Mouse (Mus musculus) intestine, postnatal 0 days (tissue): ENCODE results near the gene Apba1. TPM values are rescaled to one million over a fixed set of nuclear protein-coding genes. Genes with fewer than 3 reads are reported as not detected.
A peak's percentile ranks its signal among the peaks of the same experiment; 100 is the strongest.

Experiments
- ATAC-seq: fragments of 200-750 bp; cut with Nextera tagmentation; 2 replicates; pipeline ENCODE4 v1.8.0; 2017; ENCODE audit warnings: mild to moderate bottlenecking, moderate TSS enrichment, moderate library complexity
- H3K27ac ChIP-seq: fragments of 300-500 bp; sonication (generic); 2 replicates; pipeline ENCODE4 v1.5.1; 2014; ENCODE audit warnings: mild to moderate bottlenecking, low read depth, low read length, moderate library complexity
- H3K27me3 ChIP-seq: fragments of 300-500 bp; sonication (generic); replicated peaks from 2 replicates; pipeline ENCODE4 v1.6.1; 2014; ENCODE audit warnings: low read length, mixed read lengths; ENCODE audit not compliant: control insufficient read depth, insufficient read depth
- H3K36me3 ChIP-seq: fragments of 300-500 bp; sonication (generic); 2 replicates; pipeline ENCODE4 v1.6.1; 2014; ENCODE audit warnings: mild to moderate bottlenecking, moderate library complexity; ENCODE audit not compliant: control insufficient read depth, insufficient read depth
- H3K4me1 ChIP-seq: fragments of 300-500 bp; sonication (generic); replicated peaks from 2 replicates; pipeline ENCODE4 v1.6.1; 2014; ENCODE audit warnings: antibody characterized with exemption, low read length, mixed read lengths; ENCODE audit not compliant: control insufficient read depth, insufficient read depth
- H3K4me2 ChIP-seq: fragments of 300-500 bp; sonication (generic); replicated peaks from 2 replicates; pipeline ENCODE4 v1.6.1; 2014; ENCODE audit warnings: low read depth, mild to moderate bottlenecking, moderate library complexity
- H3K4me3 ChIP-seq: fragments of 300-500 bp; sonication (generic); 2 replicates; pipeline ENCODE4 v1.5.1; 2014; ENCODE audit warnings: low read depth, low read length
- H3K9ac ChIP-seq: fragments of 300-500 bp; sonication (generic); 2 replicates; pipeline ENCODE4 v1.6.1; 2014; ENCODE audit warnings: mild to moderate bottlenecking, low read depth, low read length
- H3K9me3 ChIP-seq: fragments of 300-500 bp; sonication (generic); 2 replicates; pipeline ENCODE4 v1.6.1; 2016; ENCODE audit warnings: mixed run types; ENCODE audit not compliant: control insufficient read depth
- CTCF ChIP-seq: sonication (generic); IDR thresholded peaks from 2 replicates; pipeline ENCODE4 v1.5.1; 2016; ENCODE audit warnings: low read depth, mild to moderate bottlenecking, control low read depth, antibody characterized with exemption, moderate library complexity
- WGBS: fragments of 180-500 bp; shearing (Covaris S2); extraction: QIAGEN DNeasy Blood & Tissue Kit; methylation state at CpG from one replicate; pipeline ENCODE4 v1.1.7; 2014; 5-methylcytosine and 5-hydroxymethylcytosine counted together
- polyA plus RNA-seq: library from polyadenylated mRNA; unstranded; fragments of >200 nt; fragmentation: Nextera tagmentation; extraction: Ambion mirVana; gene quantifications from 2 replicates; pipeline ENCODE4 v1.2.1, GENCODE M21; 2015

Gene Apba1
- polyA plus RNA-seq, 1 experiment from 2014 or later, result 0.57 TPM

DNA sequence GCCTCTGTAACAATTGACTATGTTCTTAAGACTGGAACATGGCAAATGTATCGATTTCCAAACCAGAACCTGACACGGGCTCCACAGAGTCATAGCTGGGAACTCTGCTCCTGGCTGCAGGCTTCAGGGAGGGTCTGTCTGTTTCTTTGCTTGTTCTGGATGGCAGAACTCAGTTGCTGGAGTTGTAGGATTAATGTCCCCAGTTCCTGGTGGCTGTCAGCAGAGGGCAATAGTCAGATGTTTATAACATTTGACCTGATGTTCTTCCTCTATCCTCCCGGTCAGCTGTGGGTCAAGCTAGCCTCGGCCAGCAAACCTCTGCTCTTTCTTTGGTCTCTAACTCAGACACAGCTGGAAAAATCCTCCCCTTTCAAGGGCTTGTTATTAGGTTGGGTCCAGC is 104.0 kb downstream of the Apba1 start:
- Histone ChIP-seq H3K9me3 (no peaks in the 10 kb centered on the region), H3K4me2 (no peak overlapping the region), H3K4me3 (no peak overlapping the region), H3K27me3 (no peaks in the 10 kb centered on the region), H3K27ac (no peak overlapping the region), H3K36me3 (no peaks in the 10 kb centered on the region), H3K4me1 (no peaks in the 10 kb centered on the region), H3K9ac (no peak overlapping the region; the same call in 1 of the 2 replicates)
- TF ChIP-seq CTCF, result peak; percentile 51
- WGBS, result 46% methylated on average over 4 of the region's 4 CpGs
- no peak for ATAC-seq

GRCm38 (mm10) chr19:23863959-23864358 is 105.3 kb downstream of the Apba1 start:
- H3K9me3 ChIP-seq, result no peaks in the 10 kb centered on the region
- TF ChIP-seq CTCF, result no peak
- ATAC-seq, result no peak
- no peak overlapping the region for H3K9ac ChIP-seq
- no peak overlapping the region for H3K4me3 ChIP-seq
- no peak overlapping the region for H3K27ac ChIP-seq
- no peaks in the 10 kb centered on the region for H3K27me3 ChIP-seq
- no peak overlapping the region for H3K4me2 ChIP-seq
- H3K36me3 ChIP-seq, result no peaks in the 10 kb centered on the region
- H3K4me1 ChIP-seq, result no peaks in the 10 kb centered on the region
- 57% methylated on average over 3 of the region's 3 CpGs for WGBS

- Histone ChIP-seq H3K4me2 (no peak overlapping the region), H3K27me3 (no peaks in the 10 kb centered on the region), H3K4me3 (no peak overlapping the region), H3K4me1 (no peaks in the 10 kb centered on the region), H3K27ac (no peak overlapping the region), H3K9me3 (no peaks in the 10 kb centered on the region), H3K9ac (no peak overlapping the region), H3K36me3 (no peaks in the 10 kb centered on the region)
- no peak for TF ChIP-seq CTCF
- ATAC-seq, result no peak
- 92% methylated on average over 9 of the region's 9 CpGs for WGBS
These were observed 107.4 kb downstream of the Apba1 start for GRCm38 (mm10) chr19:23866045-23866444.

GRCm38 (mm10) chr19:23867052-23867451 is 108.4 kb downstream of the Apba1 start:
- Histone ChIP-seq H3K27ac (no peak overlapping the region), H3K9ac (no peak overlapping the region), H3K27me3 (no peaks in the 10 kb centered on the region), H3K36me3 (no peaks in the 10 kb centered on the region), H3K4me1 (no peaks in the 10 kb centered on the region), H3K4me2 (no peak overlapping the region), H3K4me3 (no peak overlapping the region), H3K9me3 (no peaks in the 10 kb centered on the region)
- no peak for TF ChIP-seq CTCF
- ATAC-seq, result no peak
- 79% methylated on average over 11 of the region's 11 CpGs for WGBS

- 80% methylated on average over 7 of the region's 7 CpGs for WGBS
- no peak overlapping the region for H3K9ac ChIP-seq
- no peak overlapping the region for H3K4me2 ChIP-seq
- H3K36me3 ChIP-seq, result no peaks in the 10 kb centered on the region
- H3K27ac ChIP-seq, result no peak overlapping the region
- no peak overlapping the region for H3K4me3 ChIP-seq
- no peak for TF ChIP-seq CTCF
- H3K27me3 ChIP-seq, result no peaks in the 10 kb centered on the region
- H3K9me3 ChIP-seq, result no peaks in the 10 kb centered on the region
- H3K4me1 ChIP-seq, result no peaks in the 10 kb centered on the region
- ATAC-seq, result no peak
These were observed 108.9 kb downstream of the Apba1 start for GRCm38 (mm10) chr19:23867589-23867988.

DNA sequence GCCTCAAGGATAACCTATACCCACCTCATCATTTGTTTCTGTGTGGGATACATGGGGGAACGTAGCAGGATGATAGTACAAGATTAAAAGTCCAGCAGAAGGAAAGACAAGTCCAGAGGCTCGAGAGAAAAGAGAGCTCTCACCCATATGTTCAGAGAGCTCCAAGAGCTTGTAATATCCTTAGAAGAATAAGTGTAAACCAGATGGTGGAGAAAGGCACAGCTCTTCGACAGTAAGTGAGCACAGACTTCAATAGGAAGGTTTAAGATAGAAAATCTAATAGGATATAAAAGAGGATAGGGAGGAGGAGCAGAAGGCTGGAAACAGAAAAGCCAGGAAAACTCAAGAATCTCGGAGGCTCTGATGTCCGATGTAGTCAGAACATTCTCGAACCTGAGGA is 115.8 kb downstream of the Apba1 start:
- Histone ChIP-seq H3K4me1 (no peaks in the 10 kb centered on the region), H3K27me3 (no peaks in the 10 kb centered on the region), H3K9ac (no peak overlapping the region), H3K27ac (no peak overlapping the region), H3K4me2 (no peak overlapping the region), H3K4me3 (no peak overlapping the region), H3K36me3 (no peaks in the 10 kb centered on the region), H3K9me3 (no peaks in the 10 kb centered on the region)
- no peak for TF ChIP-seq CTCF
- WGBS, result 83% methylated on average over 6 of the region's 6 CpGs
- no peak for ATAC-seq

- no peak for ATAC-seq
- H3K9ac ChIP-seq, result no peak overlapping the region
These were observed 117.1 kb downstream of the Apba1 start for GRCm38 (mm10) chr19:23875819-23876218.

More at GRCm38 (mm10) chr19:23875819-23876218, 117.1 kb downstream of the Apba1 start:
- Histone ChIP-seq H3K4me2 (no peak overlapping the region), H3K9me3 (no peaks in the 10 kb centered on the region), H3K4me3 (no peak overlapping the region), H3K27me3 (no peaks in the 10 kb centered on the region), H3K36me3 (no peaks in the 10 kb centered on the region), H3K4me1 (no peaks in the 10 kb centered on the region), H3K27ac (no peak overlapping the region)
- TF ChIP-seq CTCF, result no peak
- WGBS, result 38% methylated on average over 5 of the region's 5 CpGs
